Mouse (Mus musculus) MEL (cell line): ENCODE results near the gene Morc2a. TPM values are rescaled to one million over a fixed set of nuclear protein-coding genes. Genes with fewer than 3 reads are reported as not detected.
A peak's percentile ranks its signal among the peaks of the same experiment; 100 is the strongest.

Experiments
- DNase-seq: peaks from one replicate; pipeline ENCODE4 v3.0.0; 2011; ENCODE audit warnings: low read depth, low spot score
- H3K27ac ChIP-seq: 2 replicates; pipeline ENCODE4 v1.5.1; 2012; ENCODE audit warnings: low read depth, mild to moderate bottlenecking, control low read depth, low read length, moderate library complexity; ENCODE audit not compliant: control insufficient read depth
- H3K27me3 ChIP-seq, 2 experiments: fragments of 150-350 bp in 1 of 2; sonication (generic) in 1 of 2; 2 replicates each; pipeline ENCODE4 v1.6.1; 2012; ENCODE audit warnings: low read length in 2 of 2, mild to moderate bottlenecking in 2 of 2, improper control_type of control experiment in 1 of 2, moderate library complexity in 1 of 2; ENCODE audit not compliant: insufficient read depth in 2 of 2, control insufficient read depth in 1 of 2
- H3K36me3 ChIP-seq, 2 experiments: 2 replicates each; pipeline ENCODE4 v1.6.1; 2012 to 2014; ENCODE audit warnings: low read length in 2 of 2, improper control_type of control experiment in 1 of 2, inconsistent platforms in 1 of 2, mild to moderate bottlenecking in 1 of 2; ENCODE audit not compliant: insufficient read depth in 2 of 2, control insufficient read depth in 1 of 2
- H3K4me1 ChIP-seq, 2 experiments: fragments of 150-350 bp in 1 of 2; sonication (generic) in 1 of 2; 2 replicates each; pipeline ENCODE4 v1.6.1; 2012; ENCODE audit warnings: low read length in 2 of 2, improper control_type of control experiment in 1 of 2, mild to moderate bottlenecking in 1 of 2; ENCODE audit not compliant: insufficient read depth in 2 of 2, control insufficient read depth in 1 of 2
- H3K4me3 ChIP-seq, 2 experiments: fragments of 150-350 bp in 1 of 2; sonication (generic) in 1 of 2; 2 replicates each; pipeline ENCODE4 v1.5.1; 2012; ENCODE audit warnings: low read depth in 2 of 2, low read length in 2 of 2, mild to moderate bottlenecking in 2 of 2, moderate library complexity in 2 of 2, control low read depth in 1 of 2, improper control_type of control experiment in 1 of 2; ENCODE audit not compliant: control insufficient read depth in 1 of 2, insufficient read depth in 1 of 2
- H3K79me2 ChIP-seq: 2 replicates; pipeline ENCODE4 v1.6.1; 2012; ENCODE audit warnings: mild to moderate bottlenecking, low read length, moderate library complexity; ENCODE audit not compliant: control insufficient read depth, poor library complexity, insufficient read depth
- H3K9ac ChIP-seq: 2 replicates; pipeline ENCODE4 v1.6.1; 2012; ENCODE audit warnings: low read depth, mild to moderate bottlenecking, control low read depth, low read length, moderate library complexity; ENCODE audit not compliant: control insufficient read depth, poor library complexity, severe bottlenecking
- H3K9me3 ChIP-seq: fragments of 150-350 bp; sonication (generic); replicated peaks from 2 replicates; pipeline ENCODE4 v1.6.1; 2012; ENCODE audit warnings: mild to moderate bottlenecking, low read length, improper control_type of control experiment, moderate library complexity; ENCODE audit not compliant: insufficient read depth
- BHLHE40 ChIP-seq: IDR thresholded peaks from 2 replicates; pipeline ENCODE4 v1.6.1; 2012; ENCODE audit warnings: low read depth, mild to moderate bottlenecking, inconsistent platforms, low read length, improper control_type of control experiment, borderline replicate concordance
- CHD1 ChIP-seq: IDR thresholded peaks from 2 replicates; pipeline ENCODE4 v1.6.1; 2012; ENCODE audit warnings: low read depth, mild to moderate bottlenecking, inconsistent platforms, low read length, improper control_type of control experiment
- CHD2 ChIP-seq: IDR thresholded peaks from 2 replicates; pipeline ENCODE4 v1.6.1; 2011; ENCODE audit warnings: low read length, improper control_type of control experiment
- CTCF ChIP-seq, 3 experiments: IDR thresholded peaks in 2 of 3; conservative IDR thresholded peaks in 1 of 3; 2 replicates each; pipeline ENCODE4 v1.5.1; 2011 to 2012; ENCODE audit warnings: low read length in 3 of 3, low read depth in 2 of 3, mild to moderate bottlenecking in 2 of 3, improper control_type of control experiment in 1 of 3, inconsistent platforms in 1 of 3, mixed read lengths in 1 of 3, moderate library complexity in 1 of 3; ENCODE audit not compliant: control insufficient read depth in 1 of 3, insufficient read depth in 1 of 3, poor library complexity in 1 of 3, severe bottlenecking in 1 of 3
- E2F4 ChIP-seq: IDR thresholded peaks from 2 replicates; pipeline ENCODE4 v1.6.1; 2011; ENCODE audit warnings: low read depth, low read length, improper control_type of control experiment, borderline replicate concordance
- EP300 ChIP-seq, 2 experiments: IDR thresholded peaks; 2 replicates each; pipeline ENCODE4 v1.6.1; 2011; ENCODE audit warnings: improper control_type of control experiment in 2 of 2, low read length in 2 of 2, low read depth in 1 of 2, mild to moderate bottlenecking in 1 of 2
- ETS1 ChIP-seq: IDR thresholded peaks from 2 replicates; pipeline ENCODE4 v1.6.1; 2012; ENCODE audit warnings: low read depth, mild to moderate bottlenecking, inconsistent platforms, low read length, improper control_type of control experiment, moderate library complexity
- GABPA ChIP-seq: IDR thresholded peaks from 2 replicates; pipeline ENCODE4 v1.6.1; 2012; ENCODE audit warnings: low read depth, mild to moderate bottlenecking, inconsistent platforms, low read length, improper control_type of control experiment, moderate library complexity
- JUND ChIP-seq: IDR thresholded peaks from 2 replicates; pipeline ENCODE4 v1.6.1; 2011; ENCODE audit warnings: low read depth, mild to moderate bottlenecking, improper control_type of control experiment, low read length
- KAT2A ChIP-seq: conservative IDR thresholded peaks from 2 replicates; pipeline ENCODE4 v1.6.1; 2012; ENCODE audit warnings: low read depth, low read length, improper control_type of control experiment, inconsistent platforms
- MAX ChIP-seq: IDR thresholded peaks from 2 replicates; pipeline ENCODE4 v1.6.1; 2011; ENCODE audit warnings: low read length, improper control_type of control experiment
- MAZ ChIP-seq: IDR thresholded peaks from 2 replicates; pipeline ENCODE4 v1.6.1; 2012; ENCODE audit warnings: low read depth, mild to moderate bottlenecking, inconsistent platforms, low read length, improper control_type of control experiment
- MXI1 ChIP-seq: IDR thresholded peaks from 2 replicates; pipeline ENCODE4 v1.6.1; 2011; ENCODE audit warnings: mild to moderate bottlenecking, low read depth, low read length, improper control_type of control experiment
- MYB ChIP-seq: IDR thresholded peaks from 2 replicates; pipeline ENCODE4 v1.6.1; 2011; ENCODE audit warnings: mild to moderate bottlenecking, low read depth, low read length, improper control_type of control experiment
- MYC ChIP-seq: IDR thresholded peaks from 2 replicates; pipeline ENCODE4 v1.6.1; 2011; ENCODE audit warnings: low read depth, mild to moderate bottlenecking, low read length, improper control_type of control experiment, moderate library complexity
- NELFE ChIP-seq: IDR thresholded peaks from 2 replicates; pipeline ENCODE4 v1.6.1; 2011; ENCODE audit warnings: low read depth, low read length, improper control_type of control experiment
- NRF1 ChIP-seq: IDR thresholded peaks from 2 replicates; pipeline ENCODE4 v1.6.1; 2014; ENCODE audit warnings: low read depth, mild to moderate bottlenecking, inconsistent platforms, low read length, improper control_type of control experiment, moderate library complexity; ENCODE audit not compliant: poor library complexity, insufficient read depth, severe bottlenecking
- POLR2A ChIP-seq, 2 experiments: IDR thresholded peaks; 2 replicates each; pipeline ENCODE4 v1.6.1; 2011 to 2012; ENCODE audit warnings: low read length in 2 of 2, mild to moderate bottlenecking in 2 of 2, control low read depth in 1 of 2, improper control_type of control experiment in 1 of 2, low read depth in 1 of 2, moderate library complexity in 1 of 2; ENCODE audit not compliant: control insufficient read depth in 1 of 2, insufficient read depth in 1 of 2, poor library complexity in 1 of 2
- POLR2AphosphoS5 ChIP-seq: IDR thresholded peaks from 2 replicates; pipeline ENCODE4 v1.6.1; 2012; ENCODE audit warnings: low read depth, borderline replicate concordance, mild to moderate bottlenecking, inconsistent platforms, low read length, moderate library complexity, mixed read lengths
- RAD21 ChIP-seq: IDR thresholded peaks from 2 replicates; pipeline ENCODE4 v1.6.1; 2011; ENCODE audit warnings: mild to moderate bottlenecking, low read depth, low read length, improper control_type of control experiment
- RCOR1 ChIP-seq: IDR thresholded peaks from 2 replicates; pipeline ENCODE4 v1.6.1; 2012; ENCODE audit warnings: low read depth, mild to moderate bottlenecking, inconsistent platforms, low read length, improper control_type of control experiment
- TCF12 ChIP-seq: IDR thresholded peaks from 2 replicates; pipeline ENCODE4 v1.6.1; 2014; ENCODE audit warnings: low read depth, mild to moderate bottlenecking, inconsistent platforms, low read length, improper control_type of control experiment, moderate library complexity
- USF1 ChIP-seq: IDR thresholded peaks from 2 replicates; pipeline ENCODE4 v1.6.1; 2014; ENCODE audit warnings: low read depth, mild to moderate bottlenecking, inconsistent platforms, low read length, improper control_type of control experiment, moderate library complexity
- ZKSCAN1 ChIP-seq: IDR thresholded peaks from 2 replicates; pipeline ENCODE4 v1.6.1; 2012; ENCODE audit warnings: low read depth, mild to moderate bottlenecking, inconsistent platforms, low read length, improper control_type of control experiment, moderate library complexity
- ZMIZ1 ChIP-seq: IDR thresholded peaks from 2 replicates; pipeline ENCODE4 v1.6.1; 2012; ENCODE audit warnings: low read depth, mild to moderate bottlenecking, inconsistent platforms, low read length, improper control_type of control experiment, moderate library complexity
- ZNF384 ChIP-seq: IDR thresholded peaks from 2 replicates; pipeline ENCODE4 v1.6.1; 2012; ENCODE audit warnings: low read depth, mild to moderate bottlenecking, inconsistent platforms, low read length, improper control_type of control experiment
- polyA plus RNA-seq, 2 experiments: library from polyadenylated mRNA; stranded (reverse) in 1 of 2; unstranded in 1 of 2; fragments of >175 nt in 1 of 2; fragments of >200 nt in 1 of 2; gene quantifications; 2 replicates each; pipeline versions ENCODE4 v1.2.1 to v1.2.4; 2012; ENCODE audit warnings: low replicate concordance in 2 of 2, low read depth in 1 of 2; ENCODE audit not compliant: insufficient read length in 2 of 2, insufficient read depth in 1 of 2, missing spikeins in 1 of 2
- total RNA-seq: library from RNA; depleted of rRNA; stranded (reverse); fragments of 300-350 nt; gene quantifications from 2 replicates; pipeline ENCODE4 v1.2.3, GENCODE M21; 2012

The Morc2a gene
- total and polyA plus RNA-seq, 3 experiments = 14.7 to 25.6 (median 23.4) TPM

DNA sequence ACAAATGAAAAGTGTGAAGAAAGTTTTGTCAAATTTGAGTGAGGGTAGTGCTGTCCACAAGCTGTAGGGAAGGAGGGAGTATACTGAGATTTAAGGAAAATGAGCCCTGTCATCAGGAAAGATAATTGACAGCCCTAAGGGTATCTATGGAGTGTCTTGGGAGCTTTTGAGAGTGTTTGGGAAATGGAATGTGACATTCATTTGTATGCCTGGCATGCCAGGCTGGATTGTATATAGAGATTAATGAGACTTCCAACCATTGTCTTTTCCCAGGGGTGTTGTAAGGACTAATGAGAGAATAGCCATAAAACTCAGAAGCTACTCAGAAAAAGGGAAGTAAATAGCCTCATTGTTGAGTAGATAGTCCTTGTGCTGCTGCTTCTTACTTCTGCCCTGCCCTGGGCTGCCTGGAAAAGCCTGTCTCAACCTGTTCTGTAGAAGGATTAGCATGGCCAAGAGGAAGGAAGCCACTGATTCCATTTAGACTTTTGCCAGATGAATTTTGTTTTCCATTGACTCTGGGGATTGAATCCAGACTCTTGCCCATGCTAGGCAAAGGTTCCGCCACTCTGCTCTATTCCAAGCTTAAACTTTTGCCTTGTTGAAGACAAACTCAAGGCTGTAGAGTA is 22.1 kb downstream of the Morc2a start:
- TF ChIP-seq NELFE (no peak), MYC (no peak), MYB (no peak), KAT2A (no peak), BHLHE40 (no peak), MAZ (no peak), ZKSCAN1 (no peak)
- no peak overlapping the region for H3K9ac ChIP-seq
- no peaks in the 10 kb centered on the region for H3K27me3 ChIP-seq
- peaks cover 0 to 7% of the 10 kb centered on the region in 2 experiments; a peak in 2 of 4 replicates for H3K36me3 ChIP-seq
- no peaks in the 10 kb centered on the region for H3K79me2 ChIP-seq
- H3K4me3 ChIP-seq = no peak overlapping the region
- H3K4me1 ChIP-seq = no peaks in the 10 kb centered on the region
- no peaks in the 10 kb centered on the region for H3K9me3 ChIP-seq
- peak; percentile 58 for DNase-seq
- no peak overlapping the region for H3K27ac ChIP-seq

DNA sequence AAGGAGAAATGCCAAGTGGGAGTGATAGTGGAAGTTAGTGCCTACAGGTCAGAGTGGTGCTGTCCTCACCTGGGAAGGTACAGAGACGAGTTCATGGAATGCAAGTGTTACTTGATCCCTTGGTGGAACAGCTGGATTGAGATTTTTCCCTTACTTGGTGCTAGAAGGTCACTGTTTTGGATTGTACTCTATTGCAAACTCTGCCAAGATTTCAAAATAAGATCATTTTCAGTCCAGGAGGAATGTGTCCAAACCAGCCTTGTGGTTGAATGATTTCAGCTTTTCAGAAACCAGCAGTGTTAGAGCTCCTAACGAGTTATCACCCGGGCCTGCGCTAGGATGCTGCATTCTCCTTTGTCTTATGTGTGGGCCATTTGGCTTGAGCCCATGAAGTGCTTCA is 25.6 kb downstream of the Morc2a start:
- peaks cover 0 to 4% of the 10 kb centered on the region in 2 experiments; a peak in 2 of 4 replicates for H3K36me3 ChIP-seq

GRCm38 (mm10) chr11:3676423-3676822 is 27.4 kb downstream of the Morc2a start:
- Histone ChIP-seq H3K27ac (no peak overlapping the region), H3K4me3 (no peak overlapping the region), H3K79me2 (no peaks in the 10 kb centered on the region)

More for the DNA sequence above, 25.6 kb downstream of the Morc2a start:
- Histone ChIP-seq H3K9ac (no peak overlapping the region), H3K79me2 (no peaks in the 10 kb centered on the region), H3K27me3 (no peaks in the 10 kb centered on the region), H3K4me1 (no peaks in the 10 kb centered on the region)
- TF ChIP-seq ZNF384 (no peak), ZMIZ1 (no peak), GABPA (no peak), POLR2A (IDR thresholded peaks at IDR 0.05; ENCODE audit: control insufficient read depth in 1 of 2, insufficient read depth in 1 of 2, low read depth in 1 of 2, low read length in 2 of 2, poor library complexity in 1 of 2) (no peak), NRF1 (no peak)
- TF ChIP-seq, all 39 proteins: peak for 0
- DNase-seq = no peak
- H3K27ac ChIP-seq = no peak overlapping the region
- H3K4me3 ChIP-seq = no peak overlapping the region
- H3K9me3 ChIP-seq = no peaks in the 10 kb centered on the region

More at GRCm38 (mm10) chr11:3676423-3676822, 27.4 kb downstream of the Morc2a start:
- TF ChIP-seq MAX (no peak), E2F4 (no peak), MYB (no peak), ETS1 (no peak), TCF12 (no peak), ZNF384 (no peak), ZMIZ1 (no peak), POLR2AphosphoS5 (no peak), EP300 (IDR thresholded peaks at IDR 0.05; ENCODE audit: low read depth in 1 of 2, low read length in 2 of 2) (no peak), MYC (no peak), MXI1 (no peak), CHD1 (no peak), CHD2 (no peak), JUND (no peak), USF1 (no peak), RAD21 (no peak), RCOR1 (no peak), CTCF (IDR thresholded peaks at IDR 0.05 in 2 of 3, conservative IDR thresholded peaks at IDR 0.05 in 1 of 3; ENCODE audit: control insufficient read depth in 1 of 3, insufficient read depth in 1 of 3, low read depth in 2 of 3, low read length in 3 of 3, poor library complexity in 1 of 3, severe bottlenecking in 1 of 3) (no peak)
- Histone ChIP-seq H3K9ac (no peak overlapping the region), H3K9me3 (no peaks in the 10 kb centered on the region), H3K27me3 (no peaks in the 10 kb centered on the region), H3K4me1 (no peaks in the 10 kb centered on the region), H3K36me3 (peaks cover 0 to 4% of the 10 kb centered on the region in 2 experiments; a peak in 2 of 4 replicates)
- no peak for DNase-seq
